Mouse (Mus musculus) forebrain, postnatal 0 days (tissue): ENCODE data around the gene Slco1a4. TPM values are rescaled to one million over a fixed set of nuclear protein-coding genes. Genes with fewer than 3 reads are reported as not detected.

Source experiments
- ATAC-seq: fragments of 200-750 bp; cut with Nextera tagmentation; 2 replicates; pipeline ENCODE4 v1.8.0; 2017; ENCODE audit warnings: mild to moderate bottlenecking, moderate library complexity
- DNase-seq: peaks from one replicate; pipeline ENCODE4 v3.0.0-alpha.2; 2015
- H3K27ac ChIP-seq: fragments of 300-500 bp; sonication (generic); 2 replicates; pipeline ENCODE4 v1.5.1; 2014; ENCODE audit warnings: low read depth, mild to moderate bottlenecking, antibody characterized with exemption, low read length, moderate library complexity, mixed read lengths
- H3K27me3 ChIP-seq: fragments of 300-500 bp; sonication (generic); 2 replicates; pipeline ENCODE4 v1.6.1; 2014; ENCODE audit warnings: mild to moderate bottlenecking, low read length, mixed read lengths; ENCODE audit not compliant: insufficient read depth
- H3K36me3 ChIP-seq: fragments of 300-500 bp; sonication (generic); 2 replicates; pipeline ENCODE4 v1.6.1; 2014; ENCODE audit warnings: mild to moderate bottlenecking, moderate library complexity; ENCODE audit not compliant: insufficient read depth
- H3K4me1 ChIP-seq: fragments of 300-500 bp; sonication (generic); 2 replicates; pipeline ENCODE4 v1.6.1; 2014; ENCODE audit warnings: antibody characterized with exemption; ENCODE audit not compliant: insufficient read depth
- H3K4me2 ChIP-seq: fragments of 300-500 bp; sonication (generic); 2 replicates; pipeline ENCODE4 v1.6.1; 2014; ENCODE audit warnings: low read depth, mild to moderate bottlenecking, moderate library complexity
- H3K4me3 ChIP-seq: fragments of 300-500 bp; sonication (generic); 2 replicates; pipeline ENCODE4 v1.5.1; 2014; ENCODE audit warnings: low read depth, low read length, mixed read lengths
- H3K9ac ChIP-seq: fragments of 300-500 bp; sonication (generic); 2 replicates; pipeline ENCODE4 v1.6.1; 2014; ENCODE audit warnings: mild to moderate bottlenecking
- H3K9me3 ChIP-seq: fragments of 300-500 bp; sonication (generic); 2 replicates; pipeline ENCODE4 v1.6.1; 2016; ENCODE audit warnings: low read length
- CTCF ChIP-seq: sonication (generic); IDR thresholded peaks from 2 replicates; pipeline ENCODE4 v1.5.1; 2016; ENCODE audit warnings: antibody characterized with exemption, control low read depth, low read depth
- WGBS: fragments of 180-500 bp; shearing (Covaris S2); extraction: QIAGEN DNeasy Blood & Tissue Kit; methylation state at CpG from one replicate; pipeline ENCODE4 v1.1.7; 2014; 5-methylcytosine and 5-hydroxymethylcytosine counted together
- polyA plus RNA-seq: library from polyadenylated mRNA; unstranded; fragments of >200 nt; fragmentation: Nextera tagmentation; extraction: Ambion mirVana; gene quantifications from 2 replicates; pipeline ENCODE4 v1.2.1, GENCODE M21; 2015
- total RNA-seq: library from RNA; depleted of rRNA; stranded (reverse); fragments of >200 nt; gene quantifications from 2 replicates; pipeline ENCODE4 v1.2.3, GENCODE M21; 2014; rRNA removed

Gene Slco1a4
- total and polyA plus RNA-seq, 2 experiments from 2014 or later: 3.1 to 3.3 TPM

- no peak for DNase-seq
- Histone ChIP-seq H3K36me3 (no peaks in the 10 kb centered on the region), H3K9me3 (no peaks in the 10 kb centered on the region), H3K27ac (no peak overlapping the region), H3K27me3 (no peaks in the 10 kb centered on the region), H3K4me3 (no peak overlapping the region), H3K9ac (no peak overlapping the region), H3K4me1 (no peaks in the 10 kb centered on the region), H3K4me2 (no peak overlapping the region)
- no peak for ATAC-seq
- WGBS: 90% methylated on average over 5 of the region's 5 CpGs
- no peak for TF ChIP-seq CTCF
Observed at GRCm38 (mm10) chr6:141866026-141866425, 10.0 kb upstream of the Slco1a4 start.

GRCm38 (mm10) chr6:141857735-141858531 lies 1.9 kb upstream of the Slco1a4 start:
- Histone ChIP-seq H3K9me3 (no peaks in the 10 kb centered on the region), H3K27me3 (no peaks in the 10 kb centered on the region), H3K4me1 (no peaks in the 10 kb centered on the region), H3K4me2 (no peak overlapping the region), H3K27ac (no peak overlapping the region), H3K4me3 (no peak overlapping the region), H3K9ac (no peak overlapping the region), H3K36me3 (no peaks in the 10 kb centered on the region)
- no peak for DNase-seq
- ATAC-seq: no peak
- 78% methylated on average over 8 of the region's 8 CpGs for WGBS
- no peak for TF ChIP-seq CTCF

- ATAC-seq (no peak), DNase-seq (no peak)
- H3K4me2 ChIP-seq: no peak overlapping the region
- no peaks in the 10 kb centered on the region for H3K36me3 ChIP-seq
- H3K4me3 ChIP-seq: no peak overlapping the region
- no peak overlapping the region for H3K27ac ChIP-seq
- no peak for TF ChIP-seq CTCF
- H3K9me3 ChIP-seq: no peaks in the 10 kb centered on the region
- H3K27me3 ChIP-seq: no peaks in the 10 kb centered on the region
- no peak overlapping the region for H3K9ac ChIP-seq
- WGBS: 49% methylated on average over 2 of the region's 2 CpGs
- no peaks in the 10 kb centered on the region for H3K4me1 ChIP-seq
Observed at GRCm38 (mm10) chr6:141853616-141854015, 2.4 kb downstream of the Slco1a4 start.

GRCm38 (mm10) chr6:141849051-141849450 lies 6.9 kb downstream of the Slco1a4 start:
- no peaks in the 10 kb centered on the region for H3K4me1 ChIP-seq
- no peaks in the 10 kb centered on the region for H3K27me3 ChIP-seq
- no peak overlapping the region for H3K27ac ChIP-seq
- H3K4me3 ChIP-seq: no peak overlapping the region
- WGBS: 23% methylated on average over 4 of the region's 4 CpGs
- DNase-seq (no peak), ATAC-seq (no peak)
- H3K36me3 ChIP-seq: no peaks in the 10 kb centered on the region
- H3K9me3 ChIP-seq: no peaks in the 10 kb centered on the region
- no peak for TF ChIP-seq CTCF
- no peak overlapping the region for H3K4me2 ChIP-seq
- H3K9ac ChIP-seq: no peak overlapping the region

GRCm38 (mm10) chr6:141797837-141798236 lies 58.2 kb downstream of the Slco1a4 start:
- Histone ChIP-seq H3K4me3 (no peak overlapping the region), H3K4me2 (no peak overlapping the region), H3K4me1 (no peaks in the 10 kb centered on the region), H3K9ac (no peak overlapping the region), H3K36me3 (no peaks in the 10 kb centered on the region), H3K27ac (no peak overlapping the region), H3K9me3 (no peaks in the 10 kb centered on the region), H3K27me3 (no peaks in the 10 kb centered on the region)
- ATAC-seq: peak; percentile 48; the same call in 1 of the 2 replicates
- DNase-seq: peak; percentile 49
- TF ChIP-seq CTCF: peak; percentile 76
- 24% methylated on average over 1 of the region's 1 CpGs for WGBS

GRCm38 (mm10) chr6:141774476-141774875 lies 81.5 kb downstream of the Slco1a4 start:
- H3K4me3 ChIP-seq: no peak overlapping the region
- no peak overlapping the region for H3K27ac ChIP-seq
- no peak for ATAC-seq
- no peaks in the 10 kb centered on the region for H3K9me3 ChIP-seq
- H3K4me1 ChIP-seq: no peaks in the 10 kb centered on the region
- TF ChIP-seq CTCF: no peak
- H3K9ac ChIP-seq: no peak overlapping the region
- WGBS: 41% methylated on average over 2 of the region's 2 CpGs
- DNase-seq: no peak
- no peak overlapping the region for H3K4me2 ChIP-seq
- no peaks in the 10 kb centered on the region for H3K27me3 ChIP-seq
- no peaks in the 10 kb centered on the region for H3K36me3 ChIP-seq

GRCm38 (mm10) chr6:141773710-141774109 lies 82.3 kb downstream of the Slco1a4 start, which contains the start of gene Gm5724:
Gene Gm5724, minus strand, starts transcription at chr6:141773810.
- Histone ChIP-seq H3K4me1 (no peaks in the 10 kb centered on the region), H3K27ac (no peak within 1 kb of the TSS), H3K4me2 (no peak within 1 kb of the TSS), H3K4me3 (no peak within 1 kb of the TSS), H3K27me3 (no peaks in the 10 kb centered on the region), H3K9me3 (no peaks in the 10 kb centered on the region), H3K9ac (no peak within 1 kb of the TSS), H3K36me3 (no peaks in the 10 kb centered on the region)
- no peak for TF ChIP-seq CTCF
- ATAC-seq: no peak
- no peak for DNase-seq
- WGBS: 87% methylated on average over 3 of the region's 3 CpGs

Other genes starting within 250 kb of the Slco1a4 start
- 0.08 and 0.29 TPM in 2 replicates for gene Slco1b2, start 226.7 kb downstream of the Slco1a4 start, total RNA-seq
- not detected in 2 replicates for gene Slco1b2, start 226.7 kb downstream of the Slco1a4 start, polyA plus RNA-seq
- not detected in 2 replicates for gene Gm5724, start 82.4 kb downstream of the Slco1a4 start, total RNA-seq
- gene Gm5724, start 82.4 kb downstream of the Slco1a4 start, polyA plus RNA-seq: not detected in 2 replicates
- gene Slco1a1, start 90.8 kb upstream of the Slco1a4 start, total RNA-seq: not detected in 2 replicates
- not detected in 2 replicates for gene Slco1a1, start 90.8 kb upstream of the Slco1a4 start, polyA plus RNA-seq
- 0.10 TPM in 1 of 2 replicates, not detected in the other for gene Gm6614, start 155.2 kb upstream of the Slco1a4 start, total RNA-seq
- not detected in 2 replicates for gene Gm6614, start 155.2 kb upstream of the Slco1a4 start, polyA plus RNA-seq